Mouse (Mus musculus): ENCODE data around the gene Lca5l. TPM values are rescaled to one million over a fixed set of nuclear protein-coding genes. Genes with fewer than 3 reads are reported as not detected.

The Lca5l gene
- not detected for polyA plus RNA-seq (2017; shearing (Covaris generic))

GRCm38 (mm10) chr16:96191531-96192506 is at the start of gene Lca5l:
Gene Lca5l (minus strand): TSS chr16:96192271.

GRCm38 (mm10) chr16:96235366-96235970 is 43.4 kb upstream of the Lca5l start, which contains the start of gene B3galt5:
Gene B3galt5 (plus strand): TSS chr16:96235801.

DNA sequence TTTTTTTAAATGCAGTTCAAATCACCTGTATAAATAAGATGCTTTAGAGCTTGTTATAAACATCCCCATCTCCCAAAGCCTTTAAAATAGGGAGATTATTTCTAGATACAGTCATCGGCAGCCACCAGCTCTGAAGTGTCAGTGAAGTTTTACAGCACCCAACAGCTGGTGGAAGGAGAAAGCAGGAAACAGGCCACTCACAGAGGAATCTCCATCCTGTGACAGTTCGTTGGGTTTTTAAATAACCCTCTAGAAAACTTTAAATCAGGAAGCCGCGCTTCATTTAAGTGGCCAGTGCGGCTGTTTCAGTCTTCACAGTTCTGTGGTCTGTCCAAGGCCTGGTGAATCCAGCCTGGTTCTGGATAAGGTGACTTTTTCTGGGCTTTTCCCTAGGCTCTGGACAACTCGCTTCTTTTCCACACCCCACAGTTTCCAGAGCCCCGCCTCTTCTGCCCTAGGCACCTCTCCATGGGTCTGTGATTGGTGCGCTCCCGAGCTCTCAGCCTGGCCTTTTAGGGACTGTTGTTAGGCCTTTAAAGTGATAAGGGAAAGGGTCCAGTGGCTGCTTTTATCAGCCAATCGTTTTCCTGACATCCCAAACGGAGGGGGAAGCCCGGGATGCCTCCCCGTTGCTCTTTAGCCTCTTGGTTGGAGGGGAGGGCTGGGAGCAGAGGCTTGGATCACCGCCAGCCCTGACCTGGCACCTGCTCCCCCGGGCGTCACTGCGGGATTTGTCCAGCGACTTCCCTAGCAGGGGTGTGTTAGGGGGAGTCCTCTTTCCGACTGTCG is 8.0 kb upstream of the Lca5l start, which contains the start of gene Sh3bgr:
Sh3bgr (plus strand) TSS at position 538 of the 789 bp plus-strand sequence.

DNA sequence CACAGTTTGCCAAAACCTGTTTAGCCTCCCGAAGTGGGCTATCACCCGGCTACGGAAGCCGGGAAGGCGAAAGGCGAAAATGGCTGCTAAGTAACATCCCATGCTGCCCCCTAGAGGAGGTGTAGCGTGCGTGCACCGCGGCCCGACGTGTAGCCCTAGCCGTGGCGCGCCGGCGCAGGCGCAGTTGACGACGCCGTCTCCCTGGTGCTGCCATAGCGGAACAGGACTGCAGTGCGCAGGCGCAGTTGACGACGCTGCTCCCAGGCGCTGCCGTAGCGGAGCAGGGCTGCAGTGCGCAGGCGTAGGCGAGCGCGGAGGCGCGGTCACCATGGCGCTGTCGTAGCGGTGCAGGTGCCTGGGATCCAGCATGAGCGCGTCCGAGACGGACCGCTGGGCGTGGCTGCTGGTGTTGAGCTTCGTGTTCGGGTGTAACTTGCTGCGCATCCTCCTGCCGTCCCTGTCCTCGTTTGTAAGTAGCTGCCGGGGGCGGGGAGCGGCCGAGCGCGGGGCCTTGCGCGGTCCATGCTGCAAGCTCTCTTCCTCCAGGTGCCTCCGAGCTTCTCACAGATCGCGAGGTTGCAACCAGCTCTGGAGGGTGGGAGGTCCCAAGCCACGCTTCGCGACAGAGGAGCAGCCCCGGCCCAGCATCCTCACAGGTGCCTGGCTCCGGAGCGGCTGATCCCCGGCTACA is 46.8 kb downstream of the Lca5l start, which contains the start of gene Wrb:
Wrb (plus strand) TSS at position 298 of the 691 bp plus-strand sequence.

DNA sequence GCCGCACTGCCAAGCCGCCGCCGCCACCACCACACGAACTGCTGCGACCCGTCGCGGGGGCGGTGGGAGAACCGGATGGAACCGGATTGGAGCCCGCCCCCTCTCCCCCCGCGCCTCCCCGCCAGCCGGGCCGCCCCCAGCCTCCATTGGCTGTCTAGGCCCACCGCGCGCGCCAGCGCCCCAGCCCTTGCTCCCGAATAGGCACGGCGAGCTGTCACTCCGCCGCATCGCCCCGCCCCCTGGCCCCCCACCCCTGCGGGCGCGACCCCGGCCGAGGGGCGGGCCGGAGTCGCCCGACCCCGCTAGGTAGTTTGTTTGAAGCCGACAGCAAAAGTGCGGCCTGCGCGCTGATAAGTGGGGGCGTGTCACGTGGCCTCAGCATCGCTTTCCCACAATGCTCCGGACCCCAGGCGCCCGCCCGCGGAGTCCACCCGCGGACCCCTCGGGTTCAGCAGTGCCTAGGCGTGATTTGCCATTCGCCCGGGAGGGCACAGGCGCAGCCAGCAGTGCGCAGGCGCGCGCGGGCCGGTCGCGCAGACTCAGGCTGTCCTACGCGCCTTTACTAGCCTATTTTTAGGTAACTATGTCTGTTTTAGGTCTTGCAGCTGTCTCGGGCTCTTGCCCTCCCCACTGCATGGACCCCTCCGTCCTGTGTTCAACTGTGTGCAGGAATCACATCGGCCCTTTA is 64.3 kb downstream of the Lca5l start, which contains the start of gene Hmgn1:
Hmgn1 (minus strand) TSS at position 73 of the 688 bp plus-strand sequence.

Other genes with a start within 250 kb of the Lca5l start
- gene Psmg1, start 201.3 kb downstream of the Lca5l start, polyA plus RNA-seq (2017; shearing (Covaris generic)), result 62.1 TPM
- gene Brwd1, start 109.7 kb downstream of the Lca5l start, polyA plus RNA-seq (2017; shearing (Covaris generic)), result 82.4 TPM
- gene Hmgn1, start 64.5 kb downstream of the Lca5l start, polyA plus RNA-seq (2017; shearing (Covaris generic)), result 137 TPM
- gene Wrb, start 46.9 kb downstream of the Lca5l start, polyA plus RNA-seq (2017; shearing (Covaris generic)), result 11.4 TPM
- 0.31 TPM for gene Sh3bgr, start 8.2 kb upstream of the Lca5l start, polyA plus RNA-seq (2017; shearing (Covaris generic))
- 1.2 TPM for gene B3galt5, start 43.5 kb upstream of the Lca5l start, polyA plus RNA-seq (2017; shearing (Covaris generic))

Data from CD4-positive, CD25-positive, alpha-beta regulatory T cell (primary cell).